Mouse (Mus musculus) CH12.LX (cell line): ENCODE results near the gene Egf. TPM values are rescaled to one million over a fixed set of nuclear protein-coding genes. Genes with fewer than 3 reads are reported as not detected.

Experiments used
- DNase-seq: peaks from one replicate; pipeline ENCODE4 v3.0.0-alpha.2; 2013; ENCODE audit errors: extremely low read depth
- H3K27ac ChIP-seq: 2 replicates; pipeline ENCODE4 v1.5.1; 2012; ENCODE audit warnings: low read depth, mild to moderate bottlenecking, control low read depth, moderate library complexity; ENCODE audit not compliant: insufficient read depth
- H3K27me3 ChIP-seq: replicated peaks from 2 replicates; pipeline ENCODE3; 2012; ENCODE audit warnings: inconsistent platforms
- H3K36me3 ChIP-seq, 2 experiments: replicated peaks in 1 of 2; 2 replicates each; pipeline versions ENCODE3 to v1.6.1; 2012; ENCODE audit warnings: inconsistent platforms in 1 of 2, low read length in 1 of 2, mild to moderate bottlenecking in 1 of 2, mixed read lengths in 1 of 2, moderate library complexity in 1 of 2; ENCODE audit not compliant: control insufficient read depth in 1 of 2, insufficient read depth in 1 of 2
- H3K4me1 ChIP-seq, 2 experiments: 2 replicates each; pipeline ENCODE4 v1.6.1; 2012; ENCODE audit warnings: inconsistent platforms in 1 of 2, moderate library complexity in 1 of 2; ENCODE audit not compliant: insufficient read depth in 2 of 2, control insufficient read depth in 1 of 2
- H3K4me2 ChIP-seq: 2 replicates; pipeline ENCODE4 v1.6.1; 2012; ENCODE audit warnings: low read depth, mild to moderate bottlenecking, control low read depth; ENCODE audit not compliant: poor library complexity, insufficient read depth, severe bottlenecking
- H3K4me3 ChIP-seq, 3 experiments: fragments of 150-350 bp in 1 of 3; sonication (generic) in 1 of 3; replicated peaks in 1 of 3; 2 replicates each; pipeline versions ENCODE3 to v1.5.1; 2011 to 2012; ENCODE audit warnings: low read depth in 2 of 3, low read length in 2 of 3, mild to moderate bottlenecking in 2 of 3, moderate library complexity in 2 of 3, control low read depth in 1 of 3, improper control_type of control experiment in 1 of 3, inconsistent platforms in 1 of 3, mixed read lengths in 1 of 3; ENCODE audit not compliant: poor library complexity in 1 of 3
- H3K79me2 ChIP-seq: replicated peaks from 2 replicates; pipeline ENCODE4 v1.6.1; 2012; ENCODE audit warnings: mild to moderate bottlenecking, moderate library complexity; ENCODE audit not compliant: control insufficient read depth, poor library complexity, insufficient read depth, severe bottlenecking; ENCODE audit errors: extremely low read depth
- H3K9ac ChIP-seq: 2 replicates; pipeline ENCODE4 v1.6.1; 2012; ENCODE audit warnings: low read depth, mild to moderate bottlenecking, control low read depth, moderate library complexity; ENCODE audit not compliant: insufficient read depth
- H3K9me3 ChIP-seq: replicated peaks from 2 replicates; pipeline ENCODE3; 2012; ENCODE audit warnings: low read length, inconsistent platforms, mixed read lengths
- CTCF ChIP-seq, 2 experiments: IDR thresholded peaks in 1 of 2; conservative IDR thresholded peaks in 1 of 2; 2 replicates each; pipeline ENCODE4 v1.5.1; 2011 to 2012; ENCODE audit warnings: low read depth in 2 of 2, low read length in 2 of 2, improper control_type of control experiment in 1 of 2, inconsistent platforms in 1 of 2, mild to moderate bottlenecking in 1 of 2, moderate library complexity in 1 of 2
- E2F4 ChIP-seq: IDR thresholded peaks from 2 replicates; pipeline ENCODE4 v1.6.1; 2011; ENCODE audit warnings: low read depth, low read length, improper control_type of control experiment; ENCODE audit not compliant: insufficient replicate concordance
- EP300 ChIP-seq: IDR thresholded peaks from 2 replicates; pipeline ENCODE4 v1.6.1; 2011; ENCODE audit warnings: low read length, improper control_type of control experiment
- ETS1 ChIP-seq: conservative IDR thresholded peaks from 2 replicates; pipeline ENCODE4 v1.6.1; 2012; ENCODE audit warnings: low read depth, mild to moderate bottlenecking, inconsistent platforms, low read length, improper control_type of control experiment, moderate library complexity
- GABPA ChIP-seq: IDR thresholded peaks from 2 replicates; pipeline ENCODE4 v1.6.1; 2012; ENCODE audit warnings: low read depth, low read length, improper control_type of control experiment, inconsistent platforms; ENCODE audit not compliant: insufficient replicate concordance
- HCFC1 ChIP-seq: IDR thresholded peaks from 2 replicates; pipeline ENCODE4 v1.6.1; 2012; ENCODE audit warnings: low read depth, mild to moderate bottlenecking, inconsistent platforms, low read length, improper control_type of control experiment
- IRF4 ChIP-seq: IDR thresholded peaks from 2 replicates; pipeline ENCODE4 v1.6.1; 2014; ENCODE audit warnings: low read depth, mild to moderate bottlenecking, inconsistent platforms, low read length, improper control_type of control experiment
- JUN ChIP-seq: IDR thresholded peaks from 2 replicates; pipeline ENCODE4 v1.6.1; 2011; ENCODE audit warnings: low read depth, mild to moderate bottlenecking, low read length, improper control_type of control experiment, moderate library complexity; ENCODE audit not compliant: insufficient read depth
- JUND ChIP-seq: conservative IDR thresholded peaks from 2 replicates; pipeline ENCODE4 v1.6.1; 2011; ENCODE audit warnings: low read depth, low read length, improper control_type of control experiment
- MEF2A ChIP-seq: IDR thresholded peaks from 2 replicates; pipeline ENCODE4 v1.6.1; 2014; ENCODE audit warnings: low read depth, mild to moderate bottlenecking, inconsistent platforms, low read length, improper control_type of control experiment, borderline replicate concordance
- MYC ChIP-seq: IDR thresholded peaks from 2 replicates; pipeline ENCODE4 v1.6.1; 2011; ENCODE audit warnings: low read depth, mild to moderate bottlenecking, improper control_type of control experiment, low read length
- NRF1 ChIP-seq: IDR thresholded peaks from 2 replicates; pipeline ENCODE4 v1.6.1; 2014; ENCODE audit warnings: low read depth, mild to moderate bottlenecking, inconsistent platforms, low read length, improper control_type of control experiment, moderate library complexity
- POLR2A ChIP-seq: IDR thresholded peaks from 2 replicates; pipeline ENCODE4 v1.6.1; 2011; ENCODE audit warnings: low read depth, mild to moderate bottlenecking, improper control_type of control experiment, low read length
- POLR2AphosphoS2 ChIP-seq: IDR thresholded peaks from 2 replicates; pipeline ENCODE4 v1.6.1; 2011; ENCODE audit warnings: low read depth, low read length, improper control_type of control experiment
- RCOR1 ChIP-seq: conservative IDR thresholded peaks from 2 replicates; pipeline ENCODE4 v1.6.1; 2012; ENCODE audit warnings: low read depth, mild to moderate bottlenecking, inconsistent platforms, low read length, improper control_type of control experiment
- UBTF ChIP-seq: IDR thresholded peaks from 2 replicates; pipeline ENCODE4 v1.6.1; 2012; ENCODE audit warnings: low read depth, mild to moderate bottlenecking, inconsistent platforms, low read length, improper control_type of control experiment, moderate library complexity
- USF1 ChIP-seq: IDR thresholded peaks from 2 replicates; pipeline ENCODE4 v1.6.1; 2014; ENCODE audit warnings: low read depth, mild to moderate bottlenecking, inconsistent platforms, low read length, improper control_type of control experiment
- ZC3H11A ChIP-seq: IDR thresholded peaks from 2 replicates; pipeline ENCODE4 v1.6.1; 2012; ENCODE audit warnings: low read depth, mild to moderate bottlenecking, inconsistent platforms, low read length, improper control_type of control experiment
- ZMIZ1 ChIP-seq: IDR thresholded peaks from 2 replicates; pipeline ENCODE4 v1.6.1; 2012; ENCODE audit warnings: low read depth, mild to moderate bottlenecking, inconsistent platforms, low read length, improper control_type of control experiment
- dilution Hi-C: fragments of 300-500 bp; cut with MboI; formaldehyde crosslinking; loops from 2 replicates; pipeline ENCODE4 v1.14.3; 2020; ENCODE audit warnings: low sequenced_read_pairs; ENCODE audit not compliant: extremely low pct_unique_long_range_greater_than_20kb, extremely low pct_ligation_motif_present
- in situ Hi-C: fragments of 300-500 bp; cut with MboI; formaldehyde crosslinking; loops from 3 replicates; pipeline ENCODE4 v1.14.3; 2019; ENCODE audit warnings: low sequenced_read_pairs, low pct_ligation_motif_present, low pct_unique_long_range_greater_than_20kb, mixed read lengths
- polyA plus RNA-seq: library from polyadenylated mRNA; unstranded; fragments of >175 nt; gene quantifications from 2 replicates; pipeline ENCODE4 v1.2.1, GENCODE M21; 2012; ENCODE audit warnings: low read depth; ENCODE audit not compliant: insufficient read length
- total RNA-seq, 2 experiments: library from RNA; depleted of rRNA; stranded (reverse); fragments of 300-350 nt in 1 of 2; fragments of >200 nt in 1 of 2; gene quantifications; 2 replicates each; pipeline ENCODE4 v1.2.3; 2012 to 2014

The Egf gene
- total and polyA plus RNA-seq, 3 experiments = 2.3 to 4.1 (median 3.9) TPM

- H3K27me3 ChIP-seq = no peaks in the 10 kb centered on the region
- TF ChIP-seq USF1 = no peak
- no peak for TF ChIP-seq MEF2A
- no peak for TF ChIP-seq IRF4
- no peak for TF ChIP-seq POLR2A
- TF ChIP-seq POLR2AphosphoS2 = no peak
- no peak for TF ChIP-seq JUND
- TF ChIP-seq CTCF (conservative IDR thresholded peaks at IDR 0.05 in 1 of 2, IDR thresholded peaks at IDR 0.05 in 1 of 2; ENCODE audit: low read depth in 2 of 2, low read length in 2 of 2) = no peak
- no peak for TF ChIP-seq HCFC1
- no peak for TF ChIP-seq ZC3H11A
- no peak for TF ChIP-seq EP300
- TF ChIP-seq MYC = no peak
- no peak for TF ChIP-seq JUN
- no peak for TF ChIP-seq E2F4
- TF ChIP-seq ETS1 = no peak
- no peak for TF ChIP-seq NRF1
- no peak for TF ChIP-seq GABPA
- DNase-seq = no peak
- H3K4me1 ChIP-seq = 0 out of 4 replicates have a peak, but pooled peaks cover 0 to 5% of the 10 kb centered on the region in 2 experiments
- no peak overlapping the region for H3K9ac ChIP-seq
- H3K79me2 ChIP-seq = no peaks in the 10 kb centered on the region
- in situ Hi-C loops (loop anchor here (25.0 kb wide), 1 partner anchor 259 kb away; no protein-coding TSS in a partner anchor), dilution Hi-C loops (no loop called here)
- no peak overlapping the region for H3K27ac ChIP-seq
- peaks cover 12 to 65% of the 10 kb centered on the region in 2 experiments for H3K36me3 ChIP-seq
- no peak overlapping the region for H3K4me3 ChIP-seq
- H3K4me2 ChIP-seq = no peak overlapping the region
- no peaks in the 10 kb centered on the region for H3K9me3 ChIP-seq
Observed at GRCm38 (mm10) chr3:129695943-129696342, 59.2 kb downstream of the Egf start.

- no peak for DNase-seq
- in situ Hi-C loops (loop anchor here (25.0 kb wide), 1 partner anchor 256 kb away; no protein-coding TSS in a partner anchor), dilution Hi-C loops (no loop called here)
- H3K27ac ChIP-seq = no peak overlapping the region
- peaks cover 8 to 62% of the 10 kb centered on the region in 2 experiments for H3K36me3 ChIP-seq
- H3K4me3 ChIP-seq = no peak overlapping the region
- H3K79me2 ChIP-seq = no peaks in the 10 kb centered on the region
- H3K27me3 ChIP-seq = no peaks in the 10 kb centered on the region
- no peak overlapping the region for H3K9ac ChIP-seq
- no peak overlapping the region for H3K4me2 ChIP-seq
- TF ChIP-seq ETS1 (no peak), RCOR1 (no peak), JUND (no peak), ZMIZ1 (no peak), HCFC1 (no peak), E2F4 (no peak), UBTF (no peak), POLR2A (no peak), MYC (no peak)
- H3K4me1 ChIP-seq = 0 out of 4 replicates have a peak, but pooled peaks cover 0 to 5% of the 10 kb centered on the region in 2 experiments
- H3K9me3 ChIP-seq = no peaks in the 10 kb centered on the region
Observed at GRCm38 (mm10) chr3:129693581-129693980, 61.5 kb downstream of the Egf start.
